Mouse (Mus musculus): ENCODE data around the gene Tenm3.

Gene Tenm3

GRCm38 (mm10) chr8:48843931-48844285, at the start of gene Tenm3:
Tenm3 (minus strand) TSS chr8:48843951.
- DNase-seq, result no peak

DNA sequence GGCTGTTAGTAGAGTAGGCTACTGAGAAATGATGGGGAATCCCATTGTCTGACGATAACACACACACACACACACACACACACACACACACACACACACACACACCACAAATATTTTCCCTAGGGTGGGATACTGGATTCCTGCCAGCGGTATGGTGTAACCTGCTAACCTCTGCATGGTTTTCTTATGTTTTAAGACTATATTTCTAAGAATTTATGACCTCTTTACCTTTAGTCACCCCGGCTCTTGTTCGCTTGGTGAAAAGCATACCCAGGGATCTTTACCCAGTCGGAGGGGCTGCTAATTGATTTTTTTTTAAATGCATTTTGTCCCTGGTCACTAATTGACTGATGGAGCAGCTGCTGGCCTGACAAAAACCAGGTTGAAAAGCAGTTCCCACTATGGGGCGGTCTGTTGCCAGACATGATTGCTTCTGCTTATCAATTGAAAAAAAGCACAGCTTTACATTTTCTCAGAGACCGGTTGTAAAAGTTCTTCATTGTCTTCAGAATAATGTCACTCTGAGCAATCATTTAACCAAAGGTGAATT, 46.5 kb upstream of the Tenm3 start:
- DNase-seq, result no peak

- no peak for DNase-seq
Measured at GRCm38 (mm10) chr8:48884270-48884669, 40.5 kb upstream of the Tenm3 start.

GRCm38 (mm10) chr8:48880585-48880984, 36.8 kb upstream of the Tenm3 start:
- DNase-seq, result no peak

DNA sequence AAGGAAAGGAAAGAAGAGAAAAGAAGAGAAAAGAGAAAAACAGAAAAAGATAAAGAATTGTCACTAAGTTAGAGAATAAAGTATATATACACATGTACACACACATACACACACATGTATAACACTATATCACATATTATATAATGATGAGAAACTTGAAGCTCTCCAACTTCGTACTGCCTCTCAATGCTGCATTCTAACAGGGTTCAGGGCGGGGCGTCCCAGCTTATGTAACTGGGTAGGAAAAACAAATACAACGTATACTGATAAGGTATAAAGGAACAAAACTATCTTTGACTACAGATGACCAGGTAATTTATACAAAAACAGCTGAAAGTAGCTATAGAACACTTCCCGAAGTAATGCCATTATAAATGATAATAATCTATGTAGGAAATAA, 22.2 kb upstream of the Tenm3 start:
- DNase-seq, result no peak

DNA sequence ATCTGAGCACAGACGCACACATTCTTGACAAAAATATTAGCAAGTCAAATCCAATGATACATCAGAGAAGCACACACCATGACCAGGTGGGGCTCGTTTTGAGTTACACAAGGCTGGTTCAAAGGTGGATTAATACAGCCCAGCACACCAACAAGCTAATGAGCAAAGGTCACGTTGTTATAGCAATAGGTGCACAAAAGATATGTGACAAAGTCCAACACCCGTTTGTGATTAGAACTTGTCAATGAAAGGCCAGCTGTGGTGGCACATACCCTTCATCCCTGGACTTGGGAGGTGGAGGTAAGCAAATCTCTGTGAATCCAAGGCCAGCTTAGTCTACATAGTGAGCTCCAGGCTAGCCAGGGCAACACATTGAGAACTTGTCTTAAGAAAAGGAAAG, 21.7 kb upstream of the Tenm3 start:
- DNase-seq, result peak; percentile 28 to 50

DNA sequence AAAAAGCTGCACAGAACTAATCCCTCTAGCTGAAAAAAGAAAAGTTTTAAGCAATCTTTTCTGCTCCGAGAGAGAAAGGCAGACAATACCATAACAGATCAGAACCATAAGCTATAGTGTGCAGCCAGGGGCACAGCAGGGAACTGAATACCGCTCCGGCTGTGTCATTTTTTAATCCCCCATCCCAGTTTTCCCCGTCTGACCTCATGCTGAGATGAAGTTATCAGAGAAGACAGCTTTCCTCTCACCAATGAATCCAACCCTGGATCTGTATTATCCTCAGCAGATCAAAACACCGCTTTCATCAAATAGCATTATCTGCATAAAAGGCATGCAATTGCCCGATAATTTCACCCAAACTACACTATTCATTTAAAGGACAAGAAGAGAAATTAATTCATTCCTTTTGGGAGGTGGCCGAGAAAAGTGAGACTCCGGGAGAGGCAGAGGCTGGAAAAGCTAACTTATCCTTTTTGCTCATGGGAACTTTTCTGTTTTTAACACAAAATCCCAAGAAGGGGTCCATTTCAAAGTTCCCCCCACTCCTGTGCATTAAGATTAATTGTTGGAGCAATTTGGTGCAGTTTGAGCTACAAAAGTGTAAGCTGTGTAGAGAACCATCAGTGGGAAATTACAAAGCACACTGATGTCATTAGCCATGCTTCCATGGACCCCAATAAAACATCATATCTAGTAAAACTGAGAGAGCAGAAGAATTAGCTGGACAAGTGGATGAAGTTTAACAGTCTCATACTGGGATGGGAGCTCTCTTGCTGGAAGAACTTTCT, 6.7 kb upstream of the Tenm3 start:
- no peak for DNase-seq

- DNase-seq, result no peak
Measured at GRCm38 (mm10) chr8:48849091-48849616, 5.4 kb upstream of the Tenm3 start.

DNA sequence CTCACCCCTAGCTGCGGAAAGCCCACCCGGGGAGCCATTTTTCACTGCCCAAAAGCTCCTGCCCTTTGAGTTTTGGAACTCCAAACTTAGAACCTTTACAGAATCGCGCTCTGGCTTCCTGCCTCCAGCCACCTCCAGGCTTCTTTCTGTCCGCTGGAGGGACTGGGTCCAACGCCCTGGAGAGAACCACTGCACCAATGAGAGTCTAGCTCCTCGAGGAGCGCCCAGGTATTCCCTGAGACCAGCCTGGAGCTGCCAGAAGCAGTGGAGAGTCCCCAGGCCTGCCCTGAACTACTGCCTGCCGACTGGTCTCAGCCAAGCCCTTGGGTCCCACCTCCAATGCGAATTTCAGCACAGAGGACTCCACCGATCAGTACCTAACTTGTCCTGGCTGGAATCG, 1.2 kb upstream of the Tenm3 start:
- peak in 1 of 2 experiments; percentile 4 for DNase-seq

GRCm38 (mm10) chr8:48844370-48844905, 687 bp upstream of the Tenm3 start:
- peak; percentile 29 to 46 for DNase-seq

- peak in 1 of 2 experiments; percentile 10 for DNase-seq
Measured at GRCm38 (mm10) chr8:48842991-48843930, 490 bp downstream of the Tenm3 start.

- DNase-seq, result peak in 1 of 2 experiments; percentile 15
Measured at GRCm38 (mm10) chr8:48842516-48842990, 1.2 kb downstream of the Tenm3 start.

DNA sequence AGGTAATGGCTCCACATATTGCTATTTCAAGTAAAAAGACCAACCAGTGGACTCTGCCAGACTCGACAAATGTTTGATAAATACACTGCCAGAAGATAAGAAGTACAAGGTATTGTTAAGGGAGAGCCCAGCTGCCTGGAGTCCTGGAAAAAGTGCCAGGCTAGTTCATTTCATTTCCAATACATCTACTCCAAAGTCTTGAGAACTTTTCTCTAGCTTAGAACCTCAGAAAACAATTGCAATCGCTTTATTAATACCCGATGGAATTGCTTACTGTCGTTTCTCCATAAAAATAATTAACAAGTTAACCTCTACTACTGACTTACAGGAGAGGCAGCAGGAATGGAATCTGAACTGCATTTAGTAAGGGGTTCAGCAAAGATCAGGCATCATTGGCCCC, 1.7 kb downstream of the Tenm3 start:
- DNase-seq, result no peak

DNA sequence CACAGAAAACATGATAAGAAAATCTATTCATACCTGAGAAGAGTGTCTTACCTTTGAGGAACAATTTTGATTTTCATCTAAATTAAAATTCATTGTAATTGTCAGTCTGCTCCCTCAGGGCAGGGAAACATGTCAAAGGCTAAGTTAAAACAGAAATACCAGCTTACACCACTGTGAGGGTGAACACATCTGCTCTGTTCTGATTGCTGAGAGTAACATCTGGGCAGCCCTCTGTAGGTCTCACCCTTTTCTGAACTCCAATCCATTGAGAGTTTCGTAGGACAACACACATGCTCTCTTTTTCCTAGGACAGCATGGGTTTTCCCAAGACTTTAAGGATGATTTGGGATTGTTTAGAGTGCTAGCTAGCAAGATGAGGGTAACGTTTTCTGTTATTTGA, 8.0 kb downstream of the Tenm3 start:
- no peak for DNase-seq

DNA sequence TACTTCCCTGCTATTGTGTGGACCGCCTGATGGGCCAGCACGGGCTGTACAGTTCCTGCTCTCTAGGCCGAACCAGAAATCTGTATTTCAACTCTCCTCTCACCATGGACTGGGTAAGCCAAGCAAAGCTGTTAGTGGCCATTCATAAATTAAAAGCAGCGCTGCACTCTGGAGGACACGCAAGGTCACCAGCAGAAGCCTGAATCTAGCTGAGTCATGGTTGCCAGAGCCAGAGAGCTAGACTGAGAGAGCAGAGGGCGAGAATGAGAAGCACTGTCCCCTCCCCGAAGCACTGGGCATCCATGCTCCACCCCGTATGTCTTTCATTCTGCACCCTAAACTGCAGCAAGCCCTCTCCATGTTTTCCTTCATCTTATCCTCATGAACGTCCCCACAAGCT, 16.3 kb downstream of the Tenm3 start:
- DNase-seq, result peak; percentile 10 to 13

DNA sequence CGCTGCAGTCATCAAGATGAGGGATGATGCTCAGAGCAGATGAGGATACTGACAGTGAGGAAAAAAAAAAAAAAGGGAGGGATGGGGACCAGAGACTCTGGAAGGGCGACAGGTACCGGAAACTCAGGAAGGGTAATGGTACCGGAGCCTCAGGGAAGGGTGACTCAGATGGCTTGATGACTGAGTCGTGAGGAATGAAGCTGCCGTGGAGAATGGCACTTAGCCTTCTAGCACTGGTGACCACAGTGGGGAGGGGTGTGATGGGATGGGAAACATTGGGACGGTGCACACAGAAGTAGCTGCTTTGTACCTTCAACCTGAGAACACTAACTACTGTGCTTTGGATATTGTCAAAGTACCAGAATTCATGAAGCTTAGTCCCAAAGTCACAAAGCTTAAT, 18.1 kb downstream of the Tenm3 start:
- DNase-seq, result no peak

- DNase-seq, result no peak
Measured at GRCm38 (mm10) chr8:48822291-48822690, 21.5 kb downstream of the Tenm3 start.

GRCm38 (mm10) chr8:48819962-48820361, 23.8 kb downstream of the Tenm3 start:
- no peak for DNase-seq

- DNase-seq, result no peak
Measured at GRCm38 (mm10) chr8:48819348-48819747, 24.4 kb downstream of the Tenm3 start.

- DNase-seq, result no peak
Measured at GRCm38 (mm10) chr8:48816941-48817340, 26.8 kb downstream of the Tenm3 start.

DNA sequence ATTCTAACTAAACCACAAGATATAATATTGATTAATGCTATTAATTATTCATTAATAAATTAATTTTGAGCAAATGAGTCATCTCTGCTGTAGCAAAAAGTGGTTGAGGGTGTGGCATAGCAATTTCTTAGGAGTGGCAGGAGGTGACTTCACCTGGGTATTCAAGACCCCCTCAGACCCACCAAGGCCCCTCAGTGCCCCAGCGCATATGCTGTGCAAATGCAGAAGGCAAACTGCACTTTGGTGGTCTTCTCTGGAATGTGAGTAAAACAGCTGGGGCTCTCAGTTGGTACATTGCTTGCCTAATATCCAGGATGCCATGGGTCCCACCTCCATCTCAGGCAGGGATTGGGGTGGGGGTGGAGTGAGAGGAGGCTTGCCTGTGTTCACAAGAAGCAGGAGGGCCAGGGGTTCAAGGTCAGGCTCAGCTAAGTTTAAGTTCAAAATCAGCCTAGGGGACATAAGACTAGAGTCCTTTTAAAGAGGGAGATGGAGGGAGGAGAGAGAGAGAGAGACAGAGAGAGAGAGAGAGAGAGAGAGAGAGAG, 31.5 kb downstream of the Tenm3 start:
- DNase-seq, result no peak

DNA sequence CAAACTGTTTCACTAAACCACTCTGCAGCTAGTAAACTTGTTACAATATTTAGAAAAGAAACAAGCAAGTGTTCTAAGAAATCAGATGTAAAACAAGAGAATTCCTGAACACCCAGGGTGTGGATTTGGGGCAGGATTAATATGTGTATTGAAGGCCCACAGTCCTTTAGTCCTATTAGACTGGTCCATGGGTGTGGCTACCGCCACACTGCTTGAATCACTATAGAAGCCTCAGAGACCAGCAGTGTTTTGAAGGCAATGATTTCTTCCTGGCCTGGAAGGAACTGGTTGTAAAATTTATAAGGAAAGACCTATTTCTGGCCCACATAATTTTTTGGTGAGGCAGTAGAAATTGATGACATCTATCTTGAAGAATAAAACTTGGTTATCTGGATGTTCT, 33.1 kb downstream of the Tenm3 start:
- DNase-seq, result no peak

DNA sequence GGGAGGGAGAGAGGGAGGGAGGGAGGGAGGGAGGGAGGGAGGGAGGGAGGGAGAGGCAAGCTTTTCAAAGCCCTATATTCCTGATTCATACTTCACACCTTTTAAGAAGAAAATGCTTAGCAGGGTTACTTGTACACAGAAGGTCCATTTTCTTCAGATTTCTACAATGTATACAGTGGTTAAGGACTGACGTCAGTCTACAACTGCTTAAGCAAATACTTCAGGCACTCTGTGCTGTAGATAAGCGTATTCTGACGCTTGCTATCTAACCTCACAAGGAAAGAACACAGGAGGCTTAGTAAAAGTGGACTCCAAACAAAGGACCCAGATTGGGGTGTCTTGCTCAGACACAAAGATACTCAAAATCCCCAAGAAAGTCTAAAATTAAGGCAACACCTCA, 34.6 kb downstream of the Tenm3 start:
- no peak for DNase-seq

Data from kidney, adult 8-10 months (tissue).